Mouse (Mus musculus) granulocyte monocyte progenitor cell, adult 5-6 weeks (primary cell): ENCODE measurements around the gene Man1c1. TPM values are rescaled to one million over a fixed set of nuclear protein-coding genes. Genes with fewer than 3 reads are reported as not detected.
A peak's percentile ranks its signal among the peaks of the same experiment; 100 is the strongest.

Source experiments
- ATAC-seq: replicated peaks from 2 replicates; pipeline ENCODE4 v1.8.0; 2016; ENCODE audit warnings: mild to moderate bottlenecking, moderate TSS enrichment, inconsistent platforms; ENCODE audit not compliant: poor library complexity, severe bottlenecking
- total RNA-seq, 2 experiments: library from RNA; stranded (forward) in 1 of 2; stranded (reverse) in 1 of 2; fragments of 200-712, 200-1000 nt in 1 of 2; fragments of >200 nt in 1 of 2; fragmentation: Nextera tagmentation in 1 of 2; gene quantifications; 2 replicates each; pipeline ENCODE4 v1.2.3; 2014 to 2017

Man1c1 gene
- total RNA-seq, 2 experiments from 2014 or later, result 5.1 to 9.5 TPM

DNA sequence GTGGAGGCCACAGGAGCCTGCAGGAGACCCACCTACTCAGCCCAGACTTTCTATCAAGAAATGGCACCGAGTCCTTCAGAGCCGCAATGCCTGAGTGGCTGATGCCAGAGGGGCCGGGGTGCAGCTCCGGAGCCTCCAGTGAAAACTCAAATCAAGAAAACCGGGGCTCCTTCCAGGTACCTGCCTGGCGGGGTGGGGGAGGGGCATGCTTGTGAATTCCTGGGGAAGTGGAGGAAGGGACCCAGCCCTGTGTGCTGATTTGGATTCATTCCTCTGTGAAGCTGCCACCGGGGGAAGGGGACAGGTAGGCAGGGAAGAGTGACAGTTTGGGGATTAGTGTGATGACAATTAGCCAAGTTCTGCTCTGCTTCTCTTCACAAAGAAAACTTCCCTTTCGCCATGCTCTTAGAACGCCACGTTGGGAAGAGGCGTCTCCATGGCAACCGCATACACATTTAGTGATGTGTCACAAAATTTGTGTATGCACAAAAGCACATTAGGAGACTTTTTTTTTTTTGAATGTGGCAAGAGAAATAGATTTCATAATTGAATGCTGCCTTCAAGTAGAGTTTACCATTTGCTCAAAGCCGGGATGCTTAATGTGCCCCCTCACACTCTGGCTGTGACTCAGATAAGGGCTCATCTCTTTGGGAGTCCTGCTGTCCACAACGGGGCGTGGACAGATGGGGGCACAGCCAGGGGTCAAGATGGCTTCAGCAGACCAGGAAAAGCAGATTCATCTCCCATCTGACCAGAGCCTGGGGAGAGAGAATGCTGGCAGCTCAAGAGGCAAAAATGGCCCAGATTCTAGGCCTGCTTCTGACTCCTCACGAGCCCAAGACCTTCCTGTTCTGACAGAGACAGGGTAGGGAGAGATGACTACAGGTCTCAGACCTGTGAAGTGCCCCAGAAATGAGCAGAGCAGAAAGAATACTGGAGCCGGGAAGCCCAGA lies 26.3 kb downstream of the Man1c1 start:
- ATAC-seq, result peak; percentile 27; the same call in 1 of the 2 replicates

DNA sequence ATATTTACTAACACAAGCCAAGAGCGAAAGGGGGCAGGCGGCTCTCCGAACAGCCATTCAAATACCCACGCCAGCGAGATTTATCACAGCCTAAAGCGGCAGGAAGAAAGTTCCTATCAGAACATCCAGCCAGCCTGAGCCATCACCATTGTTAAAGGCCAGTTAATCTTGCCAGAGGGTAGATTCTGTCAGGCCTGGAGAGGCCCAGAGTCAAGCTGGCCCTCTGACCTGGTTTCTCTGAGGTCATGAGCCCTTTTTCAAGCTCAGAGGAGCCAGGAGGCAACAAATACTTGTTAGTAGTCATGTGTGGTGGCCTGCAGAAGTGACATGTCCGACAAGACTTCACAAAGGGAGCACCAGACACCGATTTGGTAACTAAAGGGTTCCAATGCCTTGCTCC lies 28.3 kb downstream of the Man1c1 start:
- no peak for ATAC-seq

DNA sequence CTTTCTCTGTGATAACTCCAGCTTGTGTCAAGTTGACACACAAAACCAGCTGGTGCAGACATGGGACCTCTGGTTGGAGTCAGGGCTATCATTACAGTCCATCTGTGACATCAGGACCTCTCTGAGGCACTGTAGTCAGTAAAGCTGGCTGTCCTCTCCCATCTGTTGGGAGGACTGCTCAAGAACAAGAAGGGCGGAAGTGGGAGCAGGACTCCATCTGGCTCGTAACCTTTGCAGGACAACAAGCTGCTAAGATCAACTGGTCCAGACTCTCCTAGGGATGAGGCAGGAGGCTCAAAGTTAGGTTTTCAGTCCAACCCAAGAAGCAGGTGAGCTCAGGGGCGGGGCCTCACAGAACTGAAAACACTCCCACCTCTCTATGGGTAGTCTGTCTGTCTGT lies 29.1 kb downstream of the Man1c1 start:
- no peak for ATAC-seq

DNA sequence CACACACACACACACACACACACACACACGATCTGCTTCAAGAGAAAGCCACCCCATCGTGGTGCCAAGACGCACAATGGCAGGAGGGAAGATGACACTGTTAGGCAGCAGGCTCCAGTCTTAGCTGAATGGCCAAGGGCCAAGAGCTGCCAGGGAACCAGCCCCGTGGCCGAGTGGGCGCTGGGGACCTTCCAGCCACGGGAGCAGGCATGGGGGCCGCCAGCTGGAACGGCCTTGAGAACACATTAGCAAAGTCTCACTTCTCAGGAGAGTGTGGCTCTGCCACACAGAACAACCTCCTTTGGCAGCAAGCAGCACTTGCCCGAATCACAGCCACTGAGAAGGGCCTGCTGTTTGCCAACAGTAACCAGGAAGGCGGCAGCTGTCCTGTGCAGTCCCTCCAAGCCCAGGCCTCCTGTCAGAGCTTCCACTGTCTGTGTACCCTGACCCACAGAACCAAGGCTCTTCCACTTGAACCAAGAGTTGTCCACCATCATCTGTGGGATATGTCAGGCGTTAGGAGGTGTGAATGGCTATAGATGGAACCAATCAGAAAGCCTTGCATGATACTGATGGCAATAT lies 30.1 kb downstream of the Man1c1 start:
- ATAC-seq, result no peak

DNA sequence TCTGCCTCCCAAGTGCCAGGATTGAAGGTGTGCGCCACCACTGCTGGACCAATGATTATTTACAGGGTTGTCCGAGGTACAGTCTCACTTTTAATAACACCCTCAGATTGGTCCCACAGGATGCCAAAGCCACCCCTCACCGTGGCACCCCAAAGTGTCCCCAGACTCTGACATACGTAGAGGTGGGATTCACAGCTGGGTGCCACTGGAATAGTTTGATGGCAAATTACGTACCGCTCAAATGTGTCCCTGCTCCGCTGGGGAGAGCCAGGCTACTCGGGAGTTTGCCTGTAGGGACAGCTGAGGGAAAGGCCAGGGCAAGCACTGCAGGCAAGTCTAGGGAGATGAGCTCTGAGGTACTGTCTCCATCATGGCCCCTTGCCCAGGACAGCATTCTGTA lies 30.9 kb downstream of the Man1c1 start:
- ATAC-seq, result no peak

DNA sequence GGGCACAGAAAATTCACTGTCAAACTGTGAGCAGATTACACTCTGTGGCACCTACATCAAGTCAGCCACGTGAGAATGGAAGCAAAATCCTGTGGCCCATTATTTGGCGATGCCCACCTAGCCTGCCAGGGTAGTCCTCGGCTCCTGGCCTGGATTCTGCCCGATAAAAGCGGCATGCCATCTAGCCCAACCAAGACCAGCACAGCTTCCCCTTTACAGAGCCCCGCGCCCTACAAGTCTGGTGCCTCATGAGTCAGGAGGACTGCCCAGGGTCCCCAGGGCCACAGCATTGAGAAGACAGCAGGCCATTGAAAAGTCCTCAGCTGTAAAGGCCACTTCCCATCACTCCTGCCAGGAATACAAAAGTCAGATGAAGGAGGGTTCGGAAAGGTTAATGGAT lies 31.8 kb downstream of the Man1c1 start:
- ATAC-seq, result peak; percentile 69

DNA sequence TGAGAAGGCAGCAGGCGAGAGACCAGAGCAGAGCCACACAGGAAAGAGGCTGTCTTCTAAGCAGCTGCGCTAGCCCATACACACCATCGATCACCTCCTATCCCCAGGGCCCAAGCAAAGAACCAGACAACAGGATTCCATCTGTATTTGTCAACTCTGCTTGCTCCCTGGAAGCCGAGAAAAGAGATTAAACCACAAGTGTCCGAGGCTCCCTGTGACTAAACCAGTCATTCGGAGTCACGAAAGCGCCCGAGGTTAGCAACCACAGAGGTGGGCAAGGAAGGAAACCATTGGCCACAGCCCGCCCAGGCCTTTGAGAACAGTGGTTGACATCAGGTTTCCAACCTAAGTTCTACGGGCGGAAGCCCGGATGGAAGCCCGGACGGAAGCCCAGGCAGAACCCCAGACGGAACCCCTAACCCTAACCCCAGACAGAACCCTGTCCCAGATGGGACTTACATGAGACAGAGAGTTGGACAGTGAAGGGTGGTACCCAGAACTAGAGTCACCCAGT lies 32.4 kb downstream of the Man1c1 start:
- peak; percentile 30; the same call in 1 of the 2 replicates for ATAC-seq

DNA sequence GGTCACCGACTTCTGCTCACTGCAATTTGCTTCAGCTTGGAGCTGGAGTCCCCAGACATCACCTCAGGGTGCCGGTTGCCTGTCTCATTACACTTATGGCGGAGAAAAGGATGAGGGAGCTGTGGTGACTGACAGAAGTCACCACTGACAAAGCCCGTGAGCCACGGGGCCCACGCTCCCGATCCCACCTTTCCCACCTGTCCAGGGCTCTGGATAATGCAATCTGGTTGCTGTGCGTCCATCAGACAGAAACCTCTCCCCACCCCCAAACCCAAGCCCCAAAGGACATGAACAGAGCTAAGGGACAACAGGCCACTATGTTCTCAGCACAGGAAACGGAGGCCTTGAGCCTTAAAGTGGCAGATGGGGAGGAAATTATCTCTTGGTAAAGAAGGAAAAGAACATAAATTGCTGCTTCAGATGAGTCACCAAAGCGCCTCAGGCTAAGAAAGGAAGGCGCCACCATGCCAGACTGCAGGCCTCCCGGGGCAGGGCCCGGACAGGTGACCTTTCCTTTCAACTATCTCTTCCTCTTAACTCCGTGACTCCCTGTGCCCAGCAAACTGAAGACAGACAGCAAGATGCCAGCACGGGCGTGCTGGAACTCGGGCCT lies 34.2 kb downstream of the Man1c1 start:
- ATAC-seq, result no peak

DNA sequence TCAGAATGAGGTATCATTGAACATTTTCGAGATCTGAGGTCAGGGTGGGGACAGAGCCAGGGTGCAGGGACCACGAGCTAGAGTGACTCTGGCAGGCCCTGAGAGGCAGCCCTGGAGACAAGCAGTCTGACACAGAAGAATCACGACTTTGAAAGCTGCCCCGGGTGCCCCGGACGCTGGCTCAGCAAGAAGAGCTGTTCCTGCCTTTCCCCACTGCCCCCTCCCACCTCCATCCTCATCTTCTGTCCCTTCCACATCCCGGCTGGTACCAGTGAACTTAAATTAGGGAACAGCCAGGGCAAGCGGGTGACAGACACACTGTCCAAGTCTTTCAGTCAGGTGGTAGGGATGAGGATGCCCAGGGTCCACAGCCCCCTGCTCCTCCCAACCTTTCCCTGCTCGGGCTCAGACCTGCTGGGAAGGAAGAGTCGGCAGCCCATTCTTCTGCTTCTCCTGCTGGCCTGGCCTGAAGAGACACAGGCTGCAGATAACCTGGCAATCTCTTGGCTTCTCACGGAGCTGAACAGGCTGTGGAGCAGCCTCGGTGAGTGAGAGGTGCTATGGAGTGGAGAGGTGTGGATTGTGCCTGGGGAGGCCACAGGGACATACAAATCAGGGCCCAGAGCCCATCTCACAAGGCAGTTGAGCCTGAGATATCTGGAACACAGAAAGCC lies 35.6 kb downstream of the Man1c1 start:
- ATAC-seq, result no peak

DNA sequence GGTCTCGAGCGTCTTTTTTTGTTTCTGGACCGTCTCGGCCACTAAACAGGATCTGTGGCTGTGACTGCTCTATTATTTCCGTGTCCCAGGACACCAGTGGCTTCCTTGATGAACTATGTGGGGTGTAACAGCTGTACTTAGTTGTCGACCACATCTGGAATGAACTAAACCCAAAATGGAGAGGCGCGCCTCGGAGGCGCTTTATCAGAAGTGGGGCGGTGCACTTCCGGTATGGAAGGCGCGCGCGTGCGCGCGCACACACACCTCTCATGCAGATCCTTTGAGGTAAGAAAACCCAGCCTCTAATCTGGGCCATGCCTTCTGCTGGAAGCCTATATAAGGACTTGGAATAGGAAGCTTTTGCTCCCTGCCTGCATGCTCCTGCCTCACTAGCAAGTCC lies 37.7 kb downstream of the Man1c1 start:
- no peak for ATAC-seq

DNA sequence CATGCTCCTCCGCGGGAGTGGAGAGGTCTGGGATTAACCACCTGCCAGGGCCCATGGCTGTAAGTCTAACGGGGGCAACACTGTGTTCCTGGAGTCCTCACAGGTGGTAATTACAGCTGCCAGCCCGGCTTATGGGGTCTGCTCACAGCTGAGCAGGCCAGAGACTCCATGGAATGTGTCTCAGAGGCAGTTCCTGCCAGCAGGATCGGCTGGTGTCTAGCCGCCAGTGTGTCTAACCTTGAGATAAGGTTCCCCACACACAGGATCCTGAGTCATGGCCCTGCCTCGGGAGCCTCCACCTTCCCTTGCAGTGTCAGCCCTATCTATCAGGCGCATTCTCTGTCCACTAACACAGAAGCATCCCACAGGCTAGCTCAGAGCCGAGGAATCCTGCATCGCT lies 41.0 kb downstream of the Man1c1 start:
- no peak for ATAC-seq

DNA sequence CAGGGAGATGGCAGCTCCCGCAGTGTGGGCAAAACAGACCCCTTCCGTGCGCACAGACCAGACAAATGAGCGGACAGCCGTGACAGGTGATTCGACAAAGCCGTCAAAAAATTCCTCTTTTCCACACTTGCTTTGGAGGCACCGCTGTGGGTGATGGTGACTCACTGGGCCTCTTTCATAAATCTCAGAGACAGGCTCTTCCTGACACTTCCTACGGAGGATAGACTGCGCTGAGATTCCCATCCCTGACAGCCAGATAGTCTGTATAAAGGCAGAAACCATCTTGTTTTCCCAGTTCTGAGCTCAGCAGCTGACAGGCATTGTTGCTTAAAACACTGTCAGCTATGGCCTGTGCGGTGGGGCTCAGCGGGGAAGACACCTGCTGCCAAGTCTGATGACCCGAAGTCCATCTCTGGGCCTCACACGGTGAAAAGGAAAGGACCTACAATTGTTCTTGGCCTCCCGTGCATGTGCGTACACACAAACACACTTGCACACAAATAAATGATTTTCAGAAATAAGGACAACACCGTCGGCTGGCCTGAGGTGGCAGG lies 43.4 kb downstream of the Man1c1 start:
- no peak for ATAC-seq

DNA sequence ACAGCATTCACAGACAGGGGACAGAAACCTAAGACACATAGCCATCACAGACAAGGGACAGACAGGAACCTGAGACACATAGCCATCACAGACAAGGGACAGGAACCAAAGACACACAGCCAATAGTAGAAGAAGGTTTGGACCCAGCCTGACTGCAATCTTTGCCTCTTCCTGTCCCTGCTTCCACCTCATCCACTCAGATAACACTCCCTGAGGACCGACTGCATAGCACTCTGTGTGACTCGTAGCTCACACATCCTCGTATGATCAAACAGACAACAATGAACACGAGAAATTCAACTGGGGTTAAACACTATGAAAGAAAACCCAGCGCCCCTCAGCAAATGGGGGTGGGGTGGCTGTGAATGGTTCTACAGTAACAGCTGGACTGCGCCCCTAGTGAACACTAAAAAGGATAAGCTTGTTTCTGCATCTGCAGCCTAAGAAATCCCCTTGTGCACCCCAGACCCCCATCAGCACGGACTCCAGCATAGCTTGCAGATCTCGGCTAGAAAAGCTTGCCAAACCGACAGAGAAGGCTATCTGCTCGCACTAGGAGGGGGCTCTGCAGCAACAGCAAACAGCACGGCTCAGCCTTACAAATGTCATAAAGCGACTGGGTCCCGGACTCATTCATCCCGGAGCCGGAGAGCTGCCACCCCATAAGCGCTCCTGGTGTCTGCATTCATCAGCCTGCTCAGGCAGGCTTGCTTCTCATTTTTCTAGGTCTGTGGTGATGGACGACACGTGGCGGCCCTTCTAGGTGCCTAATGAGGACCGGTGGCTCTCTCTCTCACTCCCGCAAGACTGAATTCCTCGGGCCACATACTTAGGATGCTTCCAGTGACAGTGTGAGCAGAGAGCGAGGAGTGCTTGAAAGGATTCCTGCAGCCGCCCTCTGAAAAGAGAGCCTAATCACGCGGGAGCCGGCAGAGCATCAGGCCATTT lies 44.5 kb downstream of the Man1c1 start:
- no peak for ATAC-seq

DNA sequence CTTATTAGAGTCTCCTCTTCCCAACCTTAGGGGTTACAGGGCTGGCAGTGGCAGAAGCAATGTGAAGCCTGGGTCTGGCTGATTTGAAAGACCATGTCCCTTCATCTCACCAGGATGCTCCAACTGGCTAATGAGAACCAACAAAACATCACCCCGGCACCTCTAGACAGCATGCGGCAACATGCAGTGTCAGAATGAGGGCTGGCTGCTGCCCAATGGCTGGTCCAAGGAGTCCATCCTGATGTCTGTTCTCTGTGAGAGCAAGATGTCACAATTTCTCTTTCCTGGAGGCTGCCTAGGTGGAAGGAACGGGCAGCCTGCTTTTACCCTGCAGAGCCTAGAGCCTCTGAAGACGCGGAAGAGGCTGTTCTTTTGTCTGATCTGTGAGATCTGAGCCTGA lies 46.6 kb downstream of the Man1c1 start:
- ATAC-seq, result no peak

DNA sequence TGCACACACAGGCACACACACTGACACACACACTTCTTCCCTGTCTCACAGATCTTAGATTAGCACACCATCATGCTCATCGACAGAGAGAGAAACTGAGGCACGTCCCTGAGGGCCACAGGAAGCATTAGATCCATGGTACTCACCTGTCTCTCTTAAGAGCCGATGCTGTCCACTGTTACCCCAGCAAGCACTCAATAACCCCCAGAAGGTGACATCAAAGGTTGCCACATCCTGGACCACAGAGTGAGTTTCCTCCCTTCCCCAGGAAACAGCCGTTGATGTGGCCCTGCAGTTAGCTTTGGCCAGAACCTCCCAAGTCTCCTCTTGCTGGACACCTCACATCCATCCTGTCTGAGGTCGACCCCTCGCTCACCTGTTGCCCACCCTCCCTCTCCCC lies 49.7 kb downstream of the Man1c1 start:
- peak; percentile 58 for ATAC-seq

DNA sequence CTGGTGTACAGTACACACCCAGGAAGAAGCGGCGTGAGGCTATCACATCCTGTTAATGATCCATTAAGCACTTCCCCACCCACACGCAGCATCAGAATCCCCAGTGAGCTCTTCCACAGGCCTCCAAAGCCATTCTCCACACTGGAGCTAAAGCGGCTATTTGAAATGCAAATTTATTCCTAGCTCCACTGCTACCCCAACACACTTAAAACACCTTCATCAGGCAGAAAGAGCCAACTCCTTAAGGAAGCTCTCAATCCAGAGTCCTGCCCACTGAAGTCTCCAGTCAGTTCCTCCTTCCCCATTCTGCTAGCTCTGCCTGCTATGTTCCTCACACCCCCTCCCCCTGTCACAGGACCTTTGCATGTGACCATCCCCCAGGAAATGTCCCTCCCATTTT lies 51.4 kb downstream of the Man1c1 start:
- ATAC-seq, result peak; percentile 40; the same call in 1 of the 2 replicates

DNA sequence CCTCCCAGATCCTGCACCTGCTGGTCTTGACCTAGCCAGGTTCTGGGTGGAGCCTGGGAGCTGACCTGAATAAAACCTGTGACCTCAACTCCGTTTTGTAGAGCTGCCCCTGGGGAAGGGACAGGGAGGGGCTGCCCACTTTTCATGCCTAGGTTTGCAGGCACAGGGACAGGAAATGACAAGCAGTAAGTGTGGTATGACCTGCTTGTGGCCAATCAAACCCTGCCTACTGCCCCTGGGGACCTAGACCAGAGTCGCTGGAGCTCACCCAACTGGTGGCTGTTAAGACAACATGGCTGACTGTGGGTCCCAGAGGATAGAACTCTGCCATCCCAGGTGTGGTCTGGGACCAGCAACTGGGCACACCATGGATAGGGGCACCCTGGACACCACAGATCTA lies 51.9 kb downstream of the Man1c1 start:
- ATAC-seq, result no peak

DNA sequence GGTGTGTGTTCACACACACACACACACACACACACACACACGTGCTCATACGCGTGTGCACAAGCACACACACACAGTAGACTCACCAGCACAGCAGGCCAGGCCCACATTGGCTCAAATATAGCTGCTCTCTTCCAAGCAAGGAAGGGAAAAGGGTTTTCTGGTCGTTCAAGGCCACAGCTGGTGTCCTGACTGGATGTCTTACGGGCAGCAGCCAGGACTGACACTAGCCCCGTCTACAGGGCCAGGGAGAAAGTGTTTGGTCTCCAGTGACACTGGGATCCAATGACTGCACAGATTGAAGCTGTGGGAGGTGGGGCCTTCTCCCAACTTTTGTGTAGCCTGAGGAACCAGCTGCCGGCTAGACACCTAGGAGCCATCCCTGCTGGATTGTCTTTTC lies 52.7 kb downstream of the Man1c1 start:
- ATAC-seq, result no peak
